Mouse (Mus musculus) neural tube, embryonic 14.5 days (tissue): ENCODE results near the gene B4galnt2. TPM values are rescaled to one million over a fixed set of nuclear protein-coding genes. Genes with fewer than 3 reads are reported as not detected.

Source experiments
- microRNA-seq: library from miRNA; unstranded; fragments of <30 nt; microRNA quantifications from one replicate; pipeline ENCODE4, GENCODE M21; 2016
- polyA plus RNA-seq: library from polyadenylated mRNA; unstranded; fragments of >200 nt; fragmentation: Nextera tagmentation; extraction: Ambion mirVana; gene quantifications from 2 replicates; pipeline ENCODE4 v1.2.1, GENCODE M21; 2014

The B4galnt2 gene
- polyA plus RNA-seq, 1 experiment from 2014 or later = not detected

Small RNAs within 50 kb of the gene (microRNA-seq; reads per million reads assigned to microRNA genes)
- 0.85 reads per million for gene Mir3063

Other genes with a start within 250 kb of the B4galnt2 start
- gene Phb, start 247.9 kb downstream of the B4galnt2 start, polyA plus RNA-seq = 183 and 185 TPM in 2 replicates
- 12.9 and 14.0 TPM in 2 replicates for gene Zfp652, start 202.2 kb downstream of the B4galnt2 start, polyA plus RNA-seq
- gene B130006D01Rik, start 191.3 kb downstream of the B4galnt2 start, polyA plus RNA-seq = 1.4 and 2.5 TPM in 2 replicates
- gene Phospho1, start 90.4 kb downstream of the B4galnt2 start, polyA plus RNA-seq = 0.51 and 0.62 TPM in 2 replicates
- gene Gngt2, start 77.7 kb downstream of the B4galnt2 start, polyA plus RNA-seq = 0.95 and 4.9 TPM in 2 replicates
- gene Abi3, start 72.4 kb downstream of the B4galnt2 start, polyA plus RNA-seq = 0.64 and 2.1 TPM in 2 replicates
- 3.0 and 5.9 TPM in 2 replicates for gene Igf2bp1, start 91.0 kb upstream of the B4galnt2 start, polyA plus RNA-seq
- not detected in 2 replicates for gene Gip, start 109.7 kb upstream of the B4galnt2 start, polyA plus RNA-seq
- gene Snf8, start 120.0 kb upstream of the B4galnt2 start, polyA plus RNA-seq = 43.7 and 46.2 TPM in 2 replicates
- 26.2 and 34.6 TPM in 2 replicates for gene Ube2z, start 150.5 kb upstream of the B4galnt2 start, polyA plus RNA-seq
- 854 and 1,068 TPM in 2 replicates for gene Atp5g1, start 160.8 kb upstream of the B4galnt2 start, polyA plus RNA-seq
- gene Calcoco2, start 197.1 kb upstream of the B4galnt2 start, polyA plus RNA-seq = not detected in 2 replicates
- gene Ttll6, start 218.9 kb upstream of the B4galnt2 start, polyA plus RNA-seq = 0.27 TPM in 1 of 2 replicates, not detected in the other